Mouse (Mus musculus) forebrain, embryonic 14.5 days (tissue): ENCODE measurements around the gene Diras1. TPM values are rescaled to one million over a fixed set of nuclear protein-coding genes. Genes with fewer than 3 reads are reported as not detected.

Source experiments
- polyA plus RNA-seq: library from polyadenylated mRNA; unstranded; fragments of >200 nt; fragmentation: Nextera tagmentation; extraction: Ambion mirVana; gene quantifications from 2 replicates; pipeline ENCODE4 v1.2.1, GENCODE M21; 2014

Diras1 gene
- polyA plus RNA-seq, 1 experiment from 2014 or later = 19.0 TPM

Other genes starting within 250 kb of the Diras1 start
- 66.6 and 71.7 TPM in 2 replicates for gene Sf3a2, start 227.5 kb downstream of the Diras1 start, polyA plus RNA-seq
- 140 and 143 TPM in 2 replicates for gene Plekhj1, start 227.0 kb downstream of the Diras1 start, polyA plus RNA-seq
- gene Amh, start 220.4 kb downstream of the Diras1 start, polyA plus RNA-seq = 0.10 TPM in 1 of 2 replicates, not detected in the other
- 0.30 and 0.31 TPM in 2 replicates for gene Jsrp1, start 212.2 kb downstream of the Diras1 start, polyA plus RNA-seq
- gene Oaz1, start 199.0 kb downstream of the Diras1 start, polyA plus RNA-seq = 1,568 and 1,701 TPM in 2 replicates
- 2.7 and 4.7 TPM in 2 replicates for gene Lingo3, start 181.6 kb downstream of the Diras1 start, polyA plus RNA-seq
- gene Lsm7, start 170.5 kb downstream of the Diras1 start, polyA plus RNA-seq = 265 and 372 TPM in 2 replicates
- 30.4 and 44.6 TPM in 2 replicates for gene Sppl2b, start 170.4 kb downstream of the Diras1 start, polyA plus RNA-seq
- gene Tmprss9, start 153.8 kb downstream of the Diras1 start, polyA plus RNA-seq = 0.10 and 0.13 TPM in 2 replicates
- 355 and 398 TPM in 2 replicates for gene Timm13, start 124.7 kb downstream of the Diras1 start, polyA plus RNA-seq
- 12.1 and 14.4 TPM in 2 replicates for gene Lmnb2, start 107.4 kb downstream of the Diras1 start, polyA plus RNA-seq
- 5.2 and 6.2 TPM in 2 replicates for gene Gadd45b, start 95.6 kb downstream of the Diras1 start, polyA plus RNA-seq
- gene Gng7, start 10.7 kb downstream of the Diras1 start, polyA plus RNA-seq = 15.3 and 20.8 TPM in 2 replicates
- gene Slc39a3, start 11.8 kb upstream of the Diras1 start, polyA plus RNA-seq = 20.7 and 26.9 TPM in 2 replicates
- 304 and 312 TPM in 2 replicates for gene Sgta, start 34.5 kb upstream of the Diras1 start, polyA plus RNA-seq
- gene Thop1, start 44.4 kb upstream of the Diras1 start, polyA plus RNA-seq = 38.9 and 45.6 TPM in 2 replicates
- gene Creb3l3, start 73.2 kb upstream of the Diras1 start, polyA plus RNA-seq = 0.14 and 0.25 TPM in 2 replicates
- gene Map2k2, start 80.3 kb upstream of the Diras1 start, polyA plus RNA-seq = 180 and 203 TPM in 2 replicates
- 6.2 and 8.2 TPM in 2 replicates for gene Zbtb7a, start 109.6 kb upstream of the Diras1 start, polyA plus RNA-seq
- gene Pias4, start 142.3 kb upstream of the Diras1 start, polyA plus RNA-seq = 44.0 and 45.5 TPM in 2 replicates
- 474 and 520 TPM in 2 replicates for gene Eef2, start 151.0 kb upstream of the Diras1 start, polyA plus RNA-seq
- 49.0 and 50.0 TPM in 2 replicates for gene Dapk3, start 157.3 kb upstream of the Diras1 start, polyA plus RNA-seq
- not detected in 2 replicates for gene 4930442H23Rik, start 158.2 kb upstream of the Diras1 start, polyA plus RNA-seq
- not detected in 2 replicates for gene Nmrk2, start 176.4 kb upstream of the Diras1 start, polyA plus RNA-seq
- 56.6 and 78.4 TPM in 2 replicates for gene Atcay, start 205.2 kb upstream of the Diras1 start, polyA plus RNA-seq
- 7.5 and 13.4 TPM in 2 replicates for gene Zfr2, start 207.5 kb upstream of the Diras1 start, polyA plus RNA-seq
- 12.3 and 17.4 TPM in 2 replicates for gene Matk, start 227.3 kb upstream of the Diras1 start, polyA plus RNA-seq
- 107 and 136 TPM in 2 replicates for gene Mrpl54, start 241.3 kb upstream of the Diras1 start, polyA plus RNA-seq
- gene Apba3, start 241.3 kb upstream of the Diras1 start, polyA plus RNA-seq = 30.5 and 36.8 TPM in 2 replicates